Mouse (Mus musculus) gastrocnemius, postnatal 10 days (tissue): ENCODE measurements around the gene Ptpn4. TPM values are rescaled to one million over a fixed set of nuclear protein-coding genes. Genes with fewer than 3 reads are reported as not detected.
A peak's percentile ranks its signal among the peaks of the same experiment; 100 is the strongest.

Source experiments
- DNase-seq: peaks from one replicate; pipeline ENCODE4 v3.0.0; 2021; ENCODE audit warnings: mixed read lengths
- long read RNA-seq, 2 experiments: library from polyadenylated mRNA; stranded (forward); transcript quantifications; one replicate each; pipeline ENCODE4 v2.0.0; 2021
- total RNA-seq, 2 experiments: library from RNA; stranded (reverse); gene quantifications; 2 replicates each; pipeline ENCODE4 v1.2.3; 2021

Gene Ptpn4
- 10 to 100 TPM; 26.4 to 31.0 TPM for total RNA-seq
- long read RNA-seq, experiment 1, full-length matches to known transcripts = 4 of 11 reads
- long read RNA-seq, experiment 1, partial matches to known transcripts = 2 of 11 reads
- long read RNA-seq, experiment 1, other reads (novel, unspliced or antisense) = 5 of 11 reads
- long read RNA-seq, experiment 2, full-length matches to known transcripts = 2 of 5 reads
- long read RNA-seq, experiment 2, partial matches to known transcripts = 1 of 5 reads
- long read RNA-seq, experiment 2, other reads (novel, unspliced or antisense) = 2 of 5 reads

- peak; percentile 98 for DNase-seq
Observed at GRCm38 (mm10) chr1:119837035-119837751, at the start of gene Ptpn4. Gene Ptpn4, minus strand, starts transcription at chr1:119837613.

DNA sequence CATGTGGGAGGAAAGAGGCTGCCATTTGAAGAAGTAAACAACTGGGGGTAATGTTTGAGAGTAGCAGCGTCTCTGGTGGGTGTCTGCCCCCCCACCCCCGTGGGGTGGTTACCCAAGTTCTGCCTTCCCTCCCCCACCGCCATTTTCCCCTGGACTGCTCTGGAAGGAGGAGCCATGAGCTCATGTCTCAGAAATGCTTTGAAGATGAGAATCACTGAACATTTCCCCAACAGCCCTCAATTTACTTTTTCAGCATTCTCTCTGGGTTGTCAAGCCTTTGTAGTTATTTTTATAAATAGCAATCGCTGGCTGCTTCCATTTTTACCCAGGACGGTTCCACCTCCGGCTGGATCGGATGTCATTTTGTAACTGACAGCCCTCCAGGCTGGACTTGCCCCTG lies 48.9 kb upstream of the Ptpn4 start:
- no peak for DNase-seq

DNA sequence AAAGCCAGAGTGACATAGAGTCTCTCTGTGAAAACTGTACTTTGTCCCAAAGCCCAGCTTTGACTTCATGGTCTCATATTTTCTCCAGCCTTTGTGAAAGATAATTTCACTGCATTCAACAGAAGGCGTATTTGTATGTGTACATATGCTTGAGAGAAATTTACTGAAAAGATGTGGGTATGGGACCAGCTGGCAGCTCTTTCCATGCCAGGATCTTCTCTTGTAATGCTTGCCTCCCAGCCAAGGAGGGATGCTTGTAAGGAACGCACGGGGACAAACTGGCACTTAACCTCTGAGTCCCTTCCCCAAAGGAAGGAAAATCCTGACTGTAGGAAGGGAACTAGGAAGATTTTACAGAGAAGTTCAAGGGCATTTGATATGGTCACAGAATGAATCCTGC lies 46.9 kb upstream of the Ptpn4 start:
- DNase-seq = no peak

DNA sequence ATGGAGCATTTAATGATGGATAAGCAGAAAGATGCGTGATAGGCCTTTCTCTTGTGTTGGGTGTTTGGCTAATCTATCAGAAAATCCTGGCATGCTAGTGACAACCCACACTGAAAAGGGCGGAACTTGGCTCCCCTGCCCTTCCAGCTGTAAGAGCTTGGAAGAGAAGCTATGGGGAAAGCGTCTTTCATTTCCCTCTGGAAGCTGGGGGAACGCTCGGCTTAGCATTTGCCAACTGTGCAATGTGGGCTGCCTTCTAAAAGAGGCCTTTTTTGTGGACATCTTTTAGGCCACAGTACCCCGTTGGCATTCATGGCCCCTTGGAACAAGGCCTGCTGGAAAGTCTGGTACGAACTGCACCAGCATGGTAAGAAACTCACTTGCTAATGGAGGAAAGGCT lies 41.5 kb upstream of the Ptpn4 start:
- peak; percentile 36 for DNase-seq

DNA sequence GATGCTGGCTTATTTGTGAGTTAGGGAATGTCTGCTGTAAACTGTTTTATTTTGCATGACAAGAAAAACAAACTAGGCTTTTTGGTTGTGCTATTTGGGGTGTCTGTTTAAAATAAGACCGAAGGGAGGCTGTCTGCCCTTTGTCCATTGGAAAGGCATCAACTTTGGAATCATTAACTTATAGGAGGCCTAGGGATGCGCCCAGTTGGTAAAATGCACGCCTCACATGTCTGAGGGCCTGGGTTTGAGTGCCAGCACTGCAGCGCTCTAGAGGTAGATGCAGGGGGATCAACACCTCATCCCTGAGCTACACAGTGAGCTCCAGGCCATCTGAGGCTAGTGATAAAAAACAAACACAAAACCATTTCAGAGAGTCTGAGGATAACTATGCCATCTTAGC lies 40.1 kb upstream of the Ptpn4 start:
- DNase-seq = no peak

DNA sequence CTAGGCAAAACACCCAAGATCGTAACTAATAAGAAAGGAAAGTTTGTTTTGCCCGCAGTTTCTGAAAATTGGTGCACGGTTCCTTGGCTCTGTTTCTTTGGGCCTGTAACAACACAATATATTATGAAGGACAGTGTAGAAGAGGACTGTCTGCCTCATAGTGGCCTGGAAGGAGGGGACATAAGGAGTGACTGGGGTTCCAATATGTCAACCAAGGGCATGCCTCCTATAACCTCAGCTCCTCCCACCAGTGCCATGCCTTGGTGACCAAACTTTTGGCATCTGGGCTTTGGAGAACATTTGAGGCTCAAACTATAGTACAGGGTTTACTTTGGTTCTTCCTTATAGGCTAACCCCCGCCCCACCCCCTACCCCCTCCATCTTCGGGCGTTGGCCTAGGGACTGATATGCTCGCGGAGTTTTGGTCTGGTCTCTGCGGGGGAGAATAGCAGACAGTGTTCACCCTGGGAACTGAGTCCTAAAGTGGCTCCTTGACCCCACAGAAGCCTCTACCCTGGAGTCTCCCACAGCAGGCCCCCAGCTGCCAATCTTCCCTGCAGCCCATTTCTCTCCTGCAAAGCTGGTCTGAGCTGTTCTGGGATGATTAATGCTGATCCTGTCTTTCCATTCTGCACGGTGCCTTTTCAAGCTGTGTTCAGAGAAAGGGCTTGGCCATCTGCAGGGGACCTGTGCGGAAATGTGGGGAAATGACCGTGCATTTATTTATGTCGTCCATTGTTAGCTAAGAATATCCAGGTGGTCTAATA lies 31.2 kb upstream of the Ptpn4 start:
- DNase-seq = no peak

DNA sequence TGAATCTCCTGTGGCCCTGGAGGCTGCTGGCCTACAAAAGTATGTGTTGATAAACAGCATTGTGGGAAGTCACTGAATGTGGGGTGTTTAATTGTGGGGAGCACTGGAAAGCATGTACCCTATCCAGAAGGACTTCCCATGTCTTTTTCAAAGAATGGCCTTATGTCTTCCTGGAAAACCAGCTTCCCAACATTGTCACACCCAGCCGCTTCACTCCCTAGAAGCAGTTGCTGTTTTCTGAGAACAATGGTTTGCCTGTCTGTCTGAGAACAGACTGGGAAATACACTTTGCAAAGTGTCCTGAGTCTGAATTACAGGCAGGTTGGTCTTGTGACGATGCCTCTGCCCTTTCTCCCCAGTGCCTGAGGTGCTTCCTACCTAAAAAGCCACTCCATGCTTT lies 29.9 kb upstream of the Ptpn4 start:
- DNase-seq = no peak

DNA sequence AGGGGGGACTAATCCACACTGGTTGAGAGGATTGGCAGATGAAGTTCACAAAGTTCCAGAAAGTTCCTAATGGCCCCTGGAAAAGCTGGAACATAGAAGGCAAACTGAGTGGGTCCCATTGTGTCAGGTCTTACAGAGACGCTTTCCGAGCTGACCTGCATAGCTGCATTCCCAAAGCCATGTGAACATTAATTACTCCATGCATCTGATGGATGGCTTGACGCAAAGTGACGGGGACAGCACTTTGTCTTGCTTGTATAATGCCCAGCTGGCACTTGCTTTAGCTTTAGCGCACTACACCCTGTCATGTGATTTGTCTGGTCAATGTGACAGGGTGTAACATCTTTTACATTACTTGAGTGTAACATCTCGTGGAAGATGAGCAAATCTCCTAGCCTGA lies 27.9 kb upstream of the Ptpn4 start:
- no peak for DNase-seq

DNA sequence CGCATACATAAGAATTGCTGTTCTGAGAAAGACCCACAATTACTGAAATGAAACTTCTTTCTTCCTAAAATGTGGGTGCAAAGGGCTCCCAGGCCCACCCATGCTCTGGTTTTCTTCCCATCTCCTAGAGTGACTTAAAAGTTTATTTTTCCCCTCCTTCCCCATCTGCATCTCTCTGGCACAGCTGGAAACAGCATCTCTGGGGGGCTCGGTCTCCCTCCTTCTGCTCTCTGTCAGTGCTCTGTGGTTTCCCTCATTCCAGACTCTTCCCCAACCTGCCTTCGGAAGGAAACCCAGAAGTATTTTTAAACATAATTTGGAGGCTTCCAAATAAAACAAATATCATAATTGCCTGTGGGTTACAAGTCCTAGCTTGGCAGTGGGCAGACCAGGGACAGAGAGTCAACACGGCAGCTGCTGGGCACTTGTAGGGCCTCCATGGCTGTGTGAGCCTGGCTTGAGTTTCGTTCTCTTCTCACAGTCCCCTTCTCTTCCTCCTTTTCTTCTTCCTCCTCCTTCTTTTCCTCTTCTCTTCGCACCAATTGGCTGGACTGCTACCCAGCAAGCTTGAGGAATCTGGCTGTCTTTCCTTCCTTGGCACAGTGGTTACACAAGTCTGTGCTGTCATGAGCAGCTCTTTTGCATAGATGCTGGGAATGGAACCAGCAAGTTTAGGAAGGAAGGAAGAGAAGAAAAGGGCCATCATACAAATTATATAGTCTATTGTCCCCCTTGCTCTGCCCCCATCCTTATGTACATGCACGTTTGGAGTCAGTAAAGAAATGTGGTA lies 26.3 kb upstream of the Ptpn4 start:
- no peak for DNase-seq

- no peak for DNase-seq
Observed at GRCm38 (mm10) chr1:119859566-119859965, 22.2 kb upstream of the Ptpn4 start.

- no peak for DNase-seq
Observed at GRCm38 (mm10) chr1:119852980-119853379, 15.6 kb upstream of the Ptpn4 start.

DNA sequence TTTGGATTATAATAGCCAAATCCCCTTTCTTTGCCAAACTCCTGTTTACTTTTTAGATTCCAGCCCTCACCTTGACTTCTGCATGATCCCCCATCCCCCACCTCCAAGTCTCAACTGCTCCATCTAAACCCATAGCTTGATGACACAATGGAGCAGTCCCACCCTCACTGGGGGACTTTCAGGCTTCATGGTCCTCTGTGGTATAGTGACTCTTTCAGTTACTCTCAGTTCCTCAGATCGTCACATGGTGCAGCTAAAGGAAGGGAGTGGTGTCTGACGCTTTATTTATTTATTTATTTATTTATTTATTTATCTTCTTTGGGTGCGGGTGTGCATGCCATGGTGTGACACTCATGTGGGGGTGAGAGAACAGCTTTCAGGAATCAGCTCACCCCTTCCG lies 14.9 kb upstream of the Ptpn4 start:
- DNase-seq = no peak

DNA sequence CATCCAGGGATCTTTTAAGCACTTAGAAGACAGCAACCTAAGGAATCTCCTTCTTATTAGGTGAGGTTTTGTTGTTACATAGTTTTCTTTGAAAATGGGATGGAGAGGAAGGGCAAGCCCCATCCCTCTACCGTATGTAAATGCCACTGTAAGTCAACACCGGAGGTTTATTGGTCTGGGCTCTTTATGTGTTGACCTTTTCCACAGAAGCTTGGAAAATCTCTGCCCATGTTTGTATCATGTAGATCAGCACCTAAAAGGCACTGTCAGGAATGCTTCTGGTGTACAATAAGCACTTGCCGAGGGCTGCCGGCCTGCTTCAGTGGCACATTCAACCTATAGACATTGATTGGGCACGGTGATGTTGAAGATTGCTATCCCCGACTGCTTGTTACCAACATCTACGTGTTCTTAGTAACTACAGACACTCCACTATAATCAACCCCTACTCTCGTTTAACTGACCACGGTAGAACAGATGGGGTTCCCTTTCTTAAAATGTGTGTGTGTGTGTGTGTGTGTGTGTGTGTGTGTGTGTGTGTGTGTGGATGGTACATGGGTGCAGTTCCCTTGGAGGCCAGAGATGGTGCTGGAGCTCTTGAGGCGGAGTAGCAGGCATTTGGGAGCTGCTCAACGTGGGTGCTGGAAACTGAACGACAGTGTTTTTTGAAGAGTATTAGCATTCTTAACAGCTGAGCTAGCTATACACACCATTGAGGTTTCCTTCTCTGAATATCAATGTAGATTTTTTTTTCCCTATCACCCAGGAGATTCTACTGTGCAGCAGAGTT lies 11.9 kb upstream of the Ptpn4 start:
- DNase-seq = no peak

- no peak for DNase-seq
Observed at GRCm38 (mm10) chr1:119845321-119845720, 7.9 kb upstream of the Ptpn4 start.

- no peak for DNase-seq
Observed at GRCm38 (mm10) chr1:119843121-119843520, 5.7 kb upstream of the Ptpn4 start.

- DNase-seq = no peak
Observed at GRCm38 (mm10) chr1:119838241-119838640, 828 bp upstream of the Ptpn4 start.

DNA sequence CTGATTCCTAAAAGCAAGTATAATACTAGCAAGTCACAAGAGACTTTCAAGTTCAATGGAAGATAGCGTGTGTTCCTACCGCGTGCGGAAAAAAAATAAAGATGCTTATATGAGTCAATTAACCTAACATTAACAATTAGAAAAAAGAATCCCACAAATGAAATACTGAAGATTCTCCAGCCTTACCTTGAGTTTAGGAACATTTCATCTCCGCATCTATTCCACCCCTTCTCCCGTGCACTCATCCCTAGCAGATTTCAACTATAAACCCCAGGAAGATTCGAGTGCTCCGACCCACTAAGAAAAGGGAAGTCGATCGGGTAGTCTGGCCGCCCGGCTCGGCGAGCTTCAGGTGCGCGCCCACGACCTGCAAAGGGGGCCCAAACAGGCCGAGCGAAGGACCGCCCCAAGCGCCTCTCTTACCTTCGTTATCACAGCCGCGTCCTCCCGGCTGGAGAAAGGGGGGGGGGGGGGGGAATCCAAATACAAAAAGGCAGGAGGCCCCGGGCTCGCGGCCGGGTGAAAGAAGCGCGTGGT lies 866 bp downstream of the Ptpn4 start:
- DNase-seq = no peak

- no peak for DNase-seq
Observed at GRCm38 (mm10) chr1:119835726-119836478, 1.5 kb downstream of the Ptpn4 start.

- no peak for DNase-seq
Observed at GRCm38 (mm10) chr1:119828160-119828559, 9.3 kb downstream of the Ptpn4 start.

GRCm38 (mm10) chr1:119818704-119819103 lies 18.7 kb downstream of the Ptpn4 start:
- no peak for DNase-seq

DNA sequence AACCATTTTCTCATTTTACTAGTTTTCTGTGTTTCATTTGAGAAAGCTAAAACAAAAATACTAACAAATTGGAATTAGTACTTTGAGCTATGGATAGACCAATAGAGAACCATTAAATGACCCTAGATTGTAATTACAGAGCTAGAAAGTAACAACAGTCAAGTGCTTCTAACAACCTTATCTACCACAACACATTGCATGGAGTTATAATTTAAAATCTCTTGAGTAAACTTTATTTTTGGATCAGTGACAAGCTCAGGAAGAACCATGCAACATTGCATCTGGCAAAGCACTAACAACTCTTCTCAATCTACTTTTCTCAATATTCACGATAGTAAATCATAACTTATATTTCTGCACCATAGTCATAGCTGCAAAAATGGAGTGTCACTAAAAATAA lies 29.7 kb downstream of the Ptpn4 start:
- no peak for DNase-seq
